In the genomic region with DNA sequence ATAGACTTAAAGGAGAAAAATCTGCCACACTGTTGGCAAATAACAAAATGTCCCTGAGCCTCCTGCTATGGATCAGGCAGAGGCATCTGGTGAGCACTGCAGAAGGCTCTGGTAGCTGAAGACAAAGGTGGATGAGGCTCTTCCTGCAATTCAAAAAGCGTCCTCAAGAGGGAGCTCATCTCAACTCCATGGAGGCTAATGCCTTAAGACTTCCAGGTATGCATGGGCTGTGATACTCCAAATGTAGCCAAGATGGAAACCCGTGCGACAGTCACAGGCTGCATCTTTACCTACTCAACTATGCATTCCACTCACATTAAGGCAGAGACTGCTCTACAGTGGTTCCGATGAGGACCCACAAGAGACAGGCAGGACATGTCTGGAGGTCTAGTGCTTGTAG, we compare ENCODE assay signal across 8 mouse cellular contexts.
DNase-seq lines count a peak whose midpoint lies in the region; ATAC-seq and TF ChIP-seq lines count a peak whose summit lies in the region.

No protein-coding gene starts in this region.

- no peak overlapping the region for H3K27ac ChIP-seq in heart, embryonic 11.5 days (ENCODE audit: low read depth, low read length)
- no peak overlapping the region for H3K27ac ChIP-seq in gastrocnemius, adult 2 months
- H3K27ac ChIP-seq in layer of hippocampus, adult 2 months = no peak overlapping the region

- no peak for ATAC-seq in heart, embryonic 11.5 days (replicated peaks; ENCODE audit: insufficient number of reproducible peaks, low FRiP score, low TSS enrichment)
- ATAC-seq in megakaryocyte, adult 5-6 weeks (ENCODE audit: poor library complexity, severe bottlenecking) = peak; percentile 78

- H3K4me3 ChIP-seq in heart, embryonic 11.5 days (ENCODE audit: low read depth, low read length) = no peak overlapping the region
- H3K4me3 ChIP-seq in gastrocnemius, adult 2 months = no peak overlapping the region
- H3K4me3 ChIP-seq in layer of hippocampus, adult 2 months = no peak overlapping the region

- intact Hi-C loops in gastrocnemius, adult 2 months (cut with DNase I) = loop anchor here (5.0 kb wide), 1 partner anchor 375 kb away; a partner anchor contains a TSS

- no peaks in the 10 kb centered on the region for H3K9me3 ChIP-seq in heart, embryonic 11.5 days (replicated peaks; ENCODE audit: control insufficient read depth, low read length)

- no peaks in the 10 kb centered on the region for H3K36me3 ChIP-seq in heart, embryonic 11.5 days (ENCODE audit: control insufficient read depth, insufficient read depth, low read length)

- peak; percentile 67 for DNase-seq in heart, adult 8-10 months (ENCODE audit: low spot score)
- DNase-seq in T-cell, adult 2 months (ENCODE audit: low spot score) = peak; percentile 25
- peak; percentile 86 to 89 for DNase-seq in cerebellum, postnatal 10 days
- peak; percentile 43 for DNase-seq in gastrocnemius, adult 2 months
- peak; percentile 58 to 75 for DNase-seq in layer of hippocampus, adult 2 months (ENCODE audit: low spot score in 2 of 2)
- peak; percentile 37 to 76 for DNase-seq in spleen, postnatal 4 days (ENCODE audit: low spot score in 2 of 2)

- H3K4me2 ChIP-seq in heart, embryonic 11.5 days = no peak overlapping the region

- WGBS in heart, embryonic 11.5 days (ENCODE audit: insufficient replicate concordance) = 48% methylated on average over 4 of the region's 4 CpGs

- no peak overlapping the region for H3K9ac ChIP-seq in heart, embryonic 11.5 days (ENCODE audit: low read depth, low read length)

- TF ChIP-seq CTCF in gastrocnemius, adult 2 months (IDR thresholded peaks at IDR 0.05) = peak; percentile 89
- TF ChIP-seq CTCF in layer of hippocampus, adult 2 months (conservative IDR thresholded peaks at IDR 0.05) = peak; percentile 92

- no peaks in the 10 kb centered on the region for H3K27me3 ChIP-seq in heart, embryonic 11.5 days (ENCODE audit: control insufficient read depth, insufficient read depth, low read length)

- no peaks in the 10 kb centered on the region for H3K4me1 ChIP-seq in heart, embryonic 11.5 days (ENCODE audit: control insufficient read depth, insufficient read depth, low read length)

Comparison
In these comparisons a context has a peak if more than half of its experiments do, and no peak if none do; other contexts are left out.
1. DNase-seq: peak in every context shown above with its lines; median percentile 88 in cerebellum, postnatal 10 days; 67 in heart, adult 8-10 months; 66 in layer of hippocampus, adult 2 months; 56 in spleen, postnatal 4 days; 43 in gastrocnemius, adult 2 months; 25 in T-cell, adult 2 months.